Mouse (Mus musculus) small intestine, adult 2 months (tissue): ENCODE data around the gene Pfkfb3.

ENCODE experiments used
- CTCF ChIP-seq: fragments of 200-500 bp; IDR thresholded peaks from 2 replicates; pipeline ENCODE4 v1.5.1; 2012; ENCODE audit warnings: low read depth, mild to moderate bottlenecking, control low read depth, inconsistent platforms, low read length, moderate library complexity, mixed read lengths; ENCODE audit not compliant: insufficient replicate concordance, insufficient read length; ENCODE audit errors: extremely low read depth
- POLR2A ChIP-seq: fragments of 200-500 bp; IDR thresholded peaks from 2 replicates; pipeline ENCODE4 v1.6.1; 2012; ENCODE audit warnings: low read depth, mild to moderate bottlenecking, control low read depth, inconsistent platforms, low read length, moderate library complexity

DNA sequence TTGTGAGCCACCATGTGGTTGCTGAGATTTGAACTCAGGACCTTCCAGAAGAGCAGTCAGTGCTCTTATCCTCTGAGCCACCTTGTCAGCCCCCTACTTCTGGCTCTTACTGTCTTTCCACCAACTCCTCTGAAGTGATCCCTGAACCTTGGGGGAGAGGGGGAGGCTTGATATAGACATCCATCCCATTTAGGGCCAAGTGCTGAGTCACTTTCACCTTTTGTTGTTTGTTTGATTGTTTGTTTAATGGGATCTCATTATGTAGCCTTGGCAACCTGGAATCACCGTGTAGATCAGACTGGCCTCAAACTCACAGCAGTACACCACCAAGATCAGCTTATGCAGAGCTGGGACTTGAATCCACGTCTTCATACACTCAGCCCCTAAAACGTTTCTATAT is 3.4 kb upstream of the Pfkfb3 start:
- TF ChIP-seq POLR2A (no peak), CTCF (no peak)
